Mouse (Mus musculus) right cerebral cortex, postnatal 10 days (tissue): ENCODE data around the gene Jph2.
A peak's percentile ranks its signal among the peaks of the same experiment; 100 is the strongest.

Experiments
- DNase-seq, 2 experiments: peaks; one replicate each; pipeline ENCODE4 v3.0.0; 2021; ENCODE audit warnings: low spot score in 2 of 2

Jph2 gene

GRCm38 (mm10) chr2:163397905-163398304 lies at the start of gene Jph2:
TSS of gene Jph2 (minus strand) at chr2:163397993.
- DNase-seq, result no peak

DNA sequence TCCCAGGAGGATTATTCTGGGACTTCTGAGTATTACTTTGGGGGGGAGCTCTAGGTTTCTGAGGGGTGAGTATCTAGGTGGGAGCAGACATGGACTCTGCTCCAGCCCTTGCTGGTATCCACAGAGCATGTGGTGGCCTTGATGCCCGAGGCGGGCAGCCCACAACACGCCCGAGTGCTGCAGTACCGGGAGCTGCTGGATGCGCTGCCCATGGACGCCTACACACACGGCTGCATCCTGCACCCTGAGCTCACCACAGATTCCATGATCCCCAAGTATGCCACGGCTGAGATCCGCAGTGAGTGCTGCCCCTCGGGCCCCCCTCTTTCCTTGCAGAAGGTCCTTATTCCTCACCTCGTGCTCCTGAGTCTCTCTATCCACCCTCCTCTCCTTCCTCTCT lies 49.6 kb upstream of the Jph2 start:
- no peak for DNase-seq

GRCm38 (mm10) chr2:163444017-163444416 lies 46.2 kb upstream of the Jph2 start:
- no peak for DNase-seq

GRCm38 (mm10) chr2:163443543-163443942 lies 45.8 kb upstream of the Jph2 start:
- no peak for DNase-seq

DNA sequence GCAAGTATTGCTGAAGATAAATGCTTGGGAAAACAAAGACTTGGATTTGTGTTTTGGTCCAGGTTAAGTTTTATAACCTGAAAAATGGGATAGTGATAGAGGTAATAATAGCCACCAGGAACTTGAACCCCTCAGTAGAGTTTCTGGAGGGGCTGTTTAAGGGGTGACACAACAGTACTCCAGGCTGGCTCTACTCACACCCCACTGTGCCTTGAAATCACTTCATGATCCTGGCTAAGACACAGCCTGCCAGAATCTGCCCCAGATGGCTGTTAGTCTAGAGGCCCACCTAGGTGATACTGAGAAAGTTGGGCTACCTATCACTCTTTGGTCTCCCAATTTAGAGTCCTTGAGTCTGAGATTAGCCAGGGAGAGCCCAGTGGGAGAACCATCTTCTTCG lies 41.7 kb upstream of the Jph2 start:
- DNase-seq, result no peak

DNA sequence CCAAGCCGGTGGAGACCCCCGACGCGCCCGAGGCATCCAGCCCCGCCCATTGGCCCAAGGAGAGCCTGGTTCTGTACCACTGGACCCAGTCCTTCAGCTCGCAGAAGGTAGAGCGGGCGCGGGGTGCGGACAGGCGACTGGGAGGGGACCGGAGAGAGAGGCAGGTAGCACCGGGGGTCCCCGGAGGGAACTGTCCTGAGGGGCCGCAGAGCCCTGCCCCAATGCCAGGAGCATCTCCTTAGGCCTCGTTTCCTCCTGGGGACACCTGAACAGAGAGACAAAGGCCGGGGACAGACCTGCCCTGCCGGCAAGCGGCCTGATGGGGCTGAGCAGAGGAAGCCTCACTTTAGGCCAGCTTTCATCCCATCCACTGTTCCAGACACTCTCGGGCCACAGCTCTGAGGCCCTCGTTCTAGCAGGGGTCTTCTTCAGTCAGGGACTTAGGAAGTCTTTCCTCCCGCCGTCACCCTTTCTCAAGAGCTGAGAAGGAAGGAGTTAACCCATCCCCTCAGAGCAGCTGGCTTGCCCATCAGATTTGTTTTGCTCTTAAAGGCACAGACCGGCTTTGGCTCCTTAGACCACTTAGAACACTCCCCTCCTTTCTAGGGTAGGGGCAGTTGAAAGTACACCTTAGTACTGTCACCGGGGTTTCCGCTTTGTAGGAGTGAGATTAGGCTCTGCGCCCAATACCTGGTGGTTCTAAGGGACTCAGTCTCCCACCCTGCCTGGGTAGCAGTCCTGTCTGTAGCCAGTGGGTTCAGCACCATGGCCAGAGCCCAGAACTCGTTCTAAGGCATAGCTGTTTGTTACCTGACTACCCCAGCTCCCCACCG lies 41.0 kb upstream of the Jph2 start:
- peak in 1 of 2 experiments; percentile 48 for DNase-seq

GRCm38 (mm10) chr2:163438246-163438618 lies 40.4 kb upstream of the Jph2 start, which contains the start of gene Gdap1l1:
TSS of gene Gdap1l1 (plus strand) at chr2:163438476.
- DNase-seq, result peak; percentile 89 to 92

GRCm38 (mm10) chr2:163437800-163438199 lies 40.0 kb upstream of the Jph2 start:
- no peak for DNase-seq

GRCm38 (mm10) chr2:163433971-163434370 lies 36.2 kb upstream of the Jph2 start:
- DNase-seq, result no peak

DNA sequence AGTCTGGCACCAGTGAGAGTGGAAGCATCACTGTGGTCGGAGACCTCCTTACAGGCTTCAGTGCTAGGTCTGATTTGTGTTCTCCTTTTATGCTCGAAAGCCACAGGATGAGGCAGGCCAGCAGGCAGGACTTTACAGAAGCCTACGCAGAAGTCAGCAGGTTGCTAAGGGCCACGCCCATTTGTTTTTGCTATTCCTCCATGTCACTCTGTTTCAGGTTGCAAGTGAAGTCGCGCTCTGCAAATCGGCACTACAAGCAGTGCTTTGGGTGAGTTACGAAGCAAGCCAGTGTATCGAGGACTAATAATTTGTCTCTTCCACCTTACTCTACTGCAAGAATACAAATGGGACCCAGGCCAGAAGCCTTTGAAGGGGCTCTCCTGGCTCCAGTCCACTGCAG lies 33.5 kb upstream of the Jph2 start:
- no peak for DNase-seq

GRCm38 (mm10) chr2:163428346-163429011 lies 30.7 kb upstream of the Jph2 start:
- DNase-seq, result no peak

- no peak for DNase-seq
Observed at GRCm38 (mm10) chr2:163424597-163424996, 26.8 kb upstream of the Jph2 start, which contains the start of gene Oser1. TSS of gene Oser1 (minus strand) at chr2:163424697.

DNA sequence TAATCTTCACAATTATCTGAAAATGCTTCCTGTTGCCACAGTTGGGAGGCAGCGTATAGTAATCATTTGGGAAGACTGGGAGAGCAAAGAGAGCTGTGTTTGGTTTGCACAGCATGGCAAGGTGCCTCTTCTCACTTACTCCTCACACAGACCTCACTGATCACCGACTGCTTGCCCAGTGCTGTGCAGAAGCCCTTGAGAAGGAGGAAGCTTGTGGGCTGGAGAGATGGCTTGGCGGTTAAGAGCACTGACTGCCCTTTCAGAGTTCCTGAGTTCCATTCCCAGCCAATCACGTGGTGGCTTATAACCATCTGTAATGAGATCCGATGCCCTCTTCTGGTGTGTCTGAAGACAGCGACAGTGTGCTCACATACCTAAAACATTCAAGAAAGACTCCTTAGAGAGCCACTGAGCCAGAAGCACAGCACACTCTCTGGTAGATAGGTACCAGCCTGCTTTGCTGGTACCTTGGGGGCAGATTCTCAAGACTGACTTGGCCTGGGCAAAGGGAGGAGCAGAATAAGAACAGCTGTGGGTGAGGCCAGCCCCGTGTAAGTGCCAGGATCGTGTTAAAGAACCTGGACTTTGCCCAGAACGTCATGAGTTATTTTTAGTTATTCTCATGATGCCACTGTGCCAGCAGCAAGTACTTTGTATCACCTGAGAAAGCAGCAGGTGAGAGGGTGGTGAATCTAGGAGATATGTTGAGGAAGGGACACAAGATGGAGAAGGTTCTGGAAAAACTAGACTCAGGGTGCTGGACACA lies 25.3 kb upstream of the Jph2 start:
- no peak for DNase-seq

- DNase-seq, result no peak
Observed at GRCm38 (mm10) chr2:163420366-163420886, 22.6 kb upstream of the Jph2 start.

- DNase-seq, result peak; percentile 100
Observed at GRCm38 (mm10) chr2:163419346-163420045, 21.7 kb upstream of the Jph2 start.

- peak; percentile 61 to 62 for DNase-seq
Observed at GRCm38 (mm10) chr2:163418841-163419345, 21.1 kb upstream of the Jph2 start.

- no peak for DNase-seq
Observed at GRCm38 (mm10) chr2:163417830-163418229, 20.0 kb upstream of the Jph2 start.

DNA sequence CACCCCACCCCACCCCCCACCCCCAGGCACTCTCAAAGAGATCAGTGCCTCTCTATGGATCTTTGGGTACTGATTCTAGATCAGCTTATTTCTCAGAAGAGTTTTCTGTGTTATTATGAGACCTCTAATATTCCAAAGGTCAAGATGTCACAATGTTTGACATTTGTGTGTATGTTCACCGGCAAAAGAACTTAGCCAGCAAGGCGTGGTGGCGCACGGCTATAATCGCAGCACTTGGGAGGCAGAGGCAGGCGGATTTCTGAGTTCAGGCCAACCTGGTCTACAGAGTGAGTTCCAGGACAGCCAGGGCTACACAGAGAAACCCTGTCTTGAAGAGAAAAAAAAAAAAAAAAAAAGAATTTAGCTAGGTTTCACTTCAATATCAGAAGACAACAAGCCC lies 19.2 kb upstream of the Jph2 start:
- DNase-seq, result no peak

DNA sequence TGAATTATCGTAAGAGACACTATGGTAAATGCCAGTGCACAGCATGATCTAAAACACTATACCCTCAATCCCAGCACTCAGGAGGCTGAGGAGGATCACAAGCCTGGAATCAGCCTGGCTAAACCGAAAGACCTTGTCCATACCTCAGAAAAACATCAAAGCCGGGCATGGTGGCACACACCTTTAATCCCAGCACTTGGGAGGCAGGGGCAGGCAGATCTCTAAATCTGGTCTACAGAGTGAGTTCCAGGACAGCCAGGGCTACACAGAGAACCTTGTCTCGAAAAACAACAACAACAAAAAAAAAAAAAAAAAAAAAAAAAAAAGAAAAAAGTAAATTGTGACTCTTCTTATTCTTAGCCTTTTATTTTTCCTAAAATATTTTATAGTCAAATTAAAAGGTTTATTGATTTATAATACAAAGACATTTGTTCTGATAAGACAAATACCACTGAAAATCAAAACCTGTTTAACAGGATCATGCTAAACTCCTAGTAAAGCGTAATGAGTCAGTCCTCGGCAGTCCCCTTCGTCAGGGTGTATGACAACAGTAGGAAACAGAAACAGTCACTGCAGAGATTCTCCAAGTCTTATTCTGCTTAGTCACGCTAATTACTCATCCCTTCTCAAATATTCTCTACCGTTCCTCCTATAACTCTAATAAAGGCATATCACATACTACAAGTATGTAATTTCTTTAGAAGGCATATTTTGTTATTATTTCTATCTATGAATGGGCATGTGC lies 15.2 kb upstream of the Jph2 start:
- DNase-seq, result no peak

GRCm38 (mm10) chr2:163412419-163412818 lies 14.6 kb upstream of the Jph2 start:
- DNase-seq, result no peak

- no peak for DNase-seq
Observed at GRCm38 (mm10) chr2:163411840-163412239, 14.0 kb upstream of the Jph2 start.
